Mouse (Mus musculus) spleen, embryonic (tissue): ENCODE data around the gene Lman1l.

Source experiments
- CTCF ChIA-PET: fragments of 350-600 bp; sonication (Branson Sonifier 250); formaldehyde crosslinking; loops from one replicate; lab custom pipeline; 2022; lab: Charles Lee

Gene Lman1l

GRCm38 (mm10) chr9:57620674-57621073 is at the start of gene Lman1l:
TSS of gene Lman1l (minus strand) at chr9:57620774.
- CTCF ChIA-PET = interaction anchor here (0.6 to 0.7 kb wide), 3 partner anchors 16 to 464 kb away, joined by 3 to 6 read pairs (median 3); no protein-coding TSS in a partner anchor

GRCm38 (mm10) chr9:57669566-57669965 is 49.0 kb upstream of the Lman1l start:
- CTCF ChIA-PET = no interaction called here

GRCm38 (mm10) chr9:57668277-57668676 is 47.7 kb upstream of the Lman1l start:
- CTCF ChIA-PET = interaction anchor here (0.7 kb wide), 1 partner anchor 41 kb away, joined by 6 read pairs; no protein-coding TSS in a partner anchor

GRCm38 (mm10) chr9:57667817-57668216 is 47.2 kb upstream of the Lman1l start:
- CTCF ChIA-PET = interaction anchor here (0.7 kb wide), 1 partner anchor 41 kb away, joined by 6 read pairs; no protein-coding TSS in a partner anchor

- CTCF ChIA-PET = no interaction called here
These were observed 46.6 kb upstream of the Lman1l start for GRCm38 (mm10) chr9:57667136-57667535.

- CTCF ChIA-PET = no interaction called here
These were observed 46.0 kb upstream of the Lman1l start for GRCm38 (mm10) chr9:57666536-57666935.

GRCm38 (mm10) chr9:57664616-57665015 is 44.0 kb upstream of the Lman1l start:
- CTCF ChIA-PET = interaction anchor here (0.6 kb wide), 1 partner anchor 123 kb away, joined by 5 read pairs; no protein-coding TSS in a partner anchor

GRCm38 (mm10) chr9:57661552-57661951 is 41.0 kb upstream of the Lman1l start:
- CTCF ChIA-PET = no interaction called here

- CTCF ChIA-PET = interaction anchor here (0.7 to 0.9 kb wide), 3 partner anchors 71 to 328 kb away, joined by 3 read pairs; partner anchors contain the start of gene Ulk3
These were observed 39.9 kb upstream of the Lman1l start for GRCm38 (mm10) chr9:57660501-57660900.

- CTCF ChIA-PET = interaction anchor here (0.6 to 1.2 kb wide), 5 partner anchors 34 to 594 kb away, joined by 3 to 5 read pairs (median 4); no protein-coding TSS in a partner anchor
These were observed 39.2 kb upstream of the Lman1l start for GRCm38 (mm10) chr9:57659774-57660173.

GRCm38 (mm10) chr9:57658970-57659369 is 38.4 kb upstream of the Lman1l start:
- CTCF ChIA-PET = interaction anchor here (0.6 to 1.2 kb wide), 5 partner anchors 25 to 499 kb away, joined by 3 to 5 read pairs (median 4); partner anchors contain the start of gene Ulk3

- CTCF ChIA-PET = interaction anchor here (0.7 kb wide), 1 partner anchor 19 kb away, joined by 3 read pairs; no protein-coding TSS in a partner anchor
These were observed 37.3 kb upstream of the Lman1l start for GRCm38 (mm10) chr9:57657843-57658242.

GRCm38 (mm10) chr9:57656631-57657350 is 36.2 kb upstream of the Lman1l start:
- CTCF ChIA-PET = interaction anchor here (0.6 to 2.2 kb wide), 2 partner anchors 27 to 115 kb away, joined by 3 to 17 read pairs; no protein-coding TSS in a partner anchor

- CTCF ChIA-PET = interaction anchor here (0.6 to 2.2 kb wide), 8 partner anchors 17 to 131 kb away, joined by 3 to 17 read pairs (median 4); no protein-coding TSS in a partner anchor
These were observed 35.2 kb upstream of the Lman1l start for GRCm38 (mm10) chr9:57655749-57656148.

GRCm38 (mm10) chr9:57654966-57655365 is 34.4 kb upstream of the Lman1l start:
- CTCF ChIA-PET = interaction anchor here (0.6 to 2.2 kb wide), 5 partner anchors 9 to 131 kb away, joined by 3 to 17 read pairs (median 5); no protein-coding TSS in a partner anchor

- CTCF ChIA-PET = interaction anchor here (0.5 to 1.1 kb wide), 8 partner anchors 13 to 135 kb away, joined by 3 to 8 read pairs (median 4); no protein-coding TSS in a partner anchor
These were observed 32.7 kb upstream of the Lman1l start, which contains the start of gene Csk for GRCm38 (mm10) chr9:57653283-57653682. TSS of gene Csk (minus strand) at chr9:57653631.

GRCm38 (mm10) chr9:57652855-57653254 is 32.3 kb upstream of the Lman1l start:
- CTCF ChIA-PET = interaction anchor here (0.5 to 1.1 kb wide), 7 partner anchors 13 to 135 kb away, joined by 3 to 8 read pairs (median 4); no protein-coding TSS in a partner anchor

- CTCF ChIA-PET = interaction anchor here (0.6 to 1.6 kb wide), 4 partner anchors 12 to 114 kb away, joined by 3 to 4 read pairs (median 4); no protein-coding TSS in a partner anchor
These were observed 31.8 kb upstream of the Lman1l start for GRCm38 (mm10) chr9:57652351-57652750.

- CTCF ChIA-PET = interaction anchor here (0.6 to 1.6 kb wide), 4 partner anchors 12 to 113 kb away, joined by 3 to 10 read pairs (median 6); no protein-coding TSS in a partner anchor
These were observed 30.3 kb upstream of the Lman1l start for GRCm38 (mm10) chr9:57650786-57651311.

- CTCF ChIA-PET = interaction anchor here (1.6 kb wide), 1 partner anchor 112 kb away, joined by 3 read pairs; no protein-coding TSS in a partner anchor
These were observed 29.7 kb upstream of the Lman1l start for GRCm38 (mm10) chr9:57650130-57650785.
